Mouse (Mus musculus) liver, embryonic 14.5 days (tissue): Measurements from ENCODE around the gene Idi2. TPM values are rescaled to one million over a fixed set of nuclear protein-coding genes. Genes with fewer than 3 reads are reported as not detected.
A peak's percentile ranks its signal among the peaks of the same experiment; 100 is the strongest.

ENCODE experiments used
- ATAC-seq: fragments of 200-750 bp; cut with Nextera tagmentation; 2 replicates; pipeline ENCODE4 v1.8.0; 2017; ENCODE audit warnings: moderate number of reproducible peaks, mild to moderate bottlenecking, moderate library complexity; ENCODE audit not compliant: insufficient read depth
- DNase-seq, 3 experiments: peaks; one replicate each; pipeline ENCODE4 v3.0.0-alpha.2; 2012 to 2013; ENCODE audit warnings: low read depth in 3 of 3, low spot score in 3 of 3
- H3K27ac ChIP-seq: fragments of 300-500 bp; sonication (generic); 2 replicates; pipeline ENCODE4 v1.5.1; 2014; ENCODE audit warnings: moderate library complexity, mild to moderate bottlenecking, control low read depth, inconsistent platforms
- H3K27me3 ChIP-seq: fragments of 300-500 bp; sonication (generic); 2 replicates; pipeline ENCODE4 v1.6.1; 2014; ENCODE audit warnings: mild to moderate bottlenecking, low read length, moderate library complexity; ENCODE audit not compliant: control insufficient read depth, insufficient read depth
- H3K36me3 ChIP-seq: fragments of 300-500 bp; sonication (generic); replicated peaks from 2 replicates; pipeline ENCODE4 v1.6.1; 2014; ENCODE audit warnings: low read depth; ENCODE audit not compliant: control insufficient read depth, insufficient read depth
- H3K4me1 ChIP-seq, 2 experiments: fragments of 200-500 bp in 1 of 2; fragments of 300-500 bp in 1 of 2; sonication (generic) in 1 of 2; replicated peaks; 2 replicates each; pipeline ENCODE4 v1.6.1; 2012 to 2014; ENCODE audit warnings: antibody characterized with exemption in 1 of 2, inconsistent platforms in 1 of 2, low read length in 1 of 2; ENCODE audit not compliant: control insufficient read depth in 2 of 2, insufficient read depth in 2 of 2
- H3K4me2 ChIP-seq: fragments of 300-500 bp; sonication (generic); 2 replicates; pipeline ENCODE4 v1.6.1; 2014; ENCODE audit warnings: low read depth, mild to moderate bottlenecking, control low read depth, moderate library complexity
- H3K4me3 ChIP-seq, 2 experiments: fragments of 200-500 bp in 1 of 2; fragments of 300-500 bp in 1 of 2; sonication (generic) in 1 of 2; 2 replicates each; pipeline ENCODE4 v1.5.1; 2012 to 2014; ENCODE audit warnings: low read depth in 2 of 2, low read length in 2 of 2, mild to moderate bottlenecking in 2 of 2, control low read depth in 1 of 2, inconsistent platforms in 1 of 2, moderate library complexity in 1 of 2; ENCODE audit not compliant: insufficient read depth in 1 of 2
- H3K9ac ChIP-seq: fragments of 300-500 bp; sonication (generic); replicated peaks from 2 replicates; pipeline ENCODE4 v1.6.1; 2014; ENCODE audit warnings: mild to moderate bottlenecking, control low read depth, moderate library complexity
- H3K9me3 ChIP-seq: fragments of 300-500 bp; sonication (generic); 2 replicates; pipeline ENCODE4 v1.6.1; 2016; ENCODE audit warnings: low read length, mixed read lengths; ENCODE audit not compliant: control insufficient read depth
- CTCF ChIP-seq: IDR thresholded peaks from 2 replicates; pipeline ENCODE4 v1.5.1; 2016; ENCODE audit warnings: antibody characterized with exemption, low read depth, control low read depth
- EP300 ChIP-seq: IDR thresholded peaks from 2 replicates; pipeline ENCODE4 v1.6.1; 2016; ENCODE audit warnings: antibody characterized with exemption, low read depth
- WGBS: fragments of 180-500 bp; shearing (Covaris S2); extraction: QIAGEN DNeasy Blood & Tissue Kit; methylation state at CpG from one replicate; pipeline ENCODE4 v1.1.7; 2014; ENCODE audit not compliant: insufficient replicate concordance; 5-methylcytosine and 5-hydroxymethylcytosine counted together
- polyA plus RNA-seq, 2 experiments: library from polyadenylated mRNA; depleted of rRNA in 1 of 2; stranded (reverse) in 1 of 2; unstranded in 1 of 2; fragments of >200 nt; fragmentation: Nextera tagmentation in 1 of 2; extraction: Ambion mirVana in 1 of 2; gene quantifications; 2 replicates each; pipeline versions ENCODE4 v1.2.1 to v1.2.3; 2012 to 2014

Idi2 gene
- polyA plus RNA-seq, 2 experiments: not detected

GRCm38 (mm10) chr13:8965224-8965623, 12.6 kb downstream of the Idi2 start:
- Histone ChIP-seq H3K4me3 (no peak overlapping the region), H3K4me2 (no peak overlapping the region), H3K9me3 (no peaks in the 10 kb centered on the region), H3K4me1 (peaks cover 0 to 9% of the 10 kb centered on the region in 2 experiments; a peak in 2 of 4 replicates), H3K9ac (no peak overlapping the region), H3K36me3 (peaks cover 3% of the 10 kb centered on the region; the same call in 1 of the 2 replicates), H3K27ac (no peak overlapping the region), H3K27me3 (no peaks in the 10 kb centered on the region)
- TF ChIP-seq CTCF: no peak
- no peak for TF ChIP-seq EP300
- 21% methylated on average over 5 of the region's 5 CpGs for WGBS
- peak; percentile 69; the same call in 1 of the 2 replicates for ATAC-seq
- peak; percentile 12 to 56 (median 14) for DNase-seq

GRCm38 (mm10) chr13:8967742-8968141, 15.1 kb downstream of the Idi2 start:
- TF ChIP-seq CTCF (no peak), EP300 (no peak)
- 50% methylated on average over 8 of the region's 8 CpGs for WGBS
- DNase-seq: no peak

GRCm38 (mm10) chr13:8972369-8972768, 19.7 kb downstream of the Idi2 start:
- TF ChIP-seq CTCF: 0 out of 2 replicates have a peak, but pooled peaks have one; percentile 6
- TF ChIP-seq EP300: no peak
- no peak overlapping the region for H3K9ac ChIP-seq
- H3K4me2 ChIP-seq: no peak overlapping the region
- no peak for DNase-seq
- H3K4me1 ChIP-seq: no peaks in the 10 kb centered on the region
- no peaks in the 10 kb centered on the region for H3K9me3 ChIP-seq
- H3K27me3 ChIP-seq: no peaks in the 10 kb centered on the region
- H3K27ac ChIP-seq: no peak overlapping the region
- ATAC-seq: no peak
- H3K36me3 ChIP-seq: peaks cover 57% of the 10 kb centered on the region
- H3K4me3 ChIP-seq: no peak overlapping the region

More at GRCm38 (mm10) chr13:8967742-8968141, 15.1 kb downstream of the Idi2 start:
- Histone ChIP-seq H3K4me2 (no peak overlapping the region), H3K4me1 (peaks cover 0 to 8% of the 10 kb centered on the region in 2 experiments; a peak in 2 of 4 replicates), H3K9ac (no peak overlapping the region), H3K27ac (no peak overlapping the region), H3K4me3 (no peak overlapping the region), H3K9me3 (no peaks in the 10 kb centered on the region), H3K36me3 (peaks cover 14% of the 10 kb centered on the region), H3K27me3 (no peaks in the 10 kb centered on the region)
- ATAC-seq: no peak

- DNase-seq: no peak
- Histone ChIP-seq H3K4me2 (no peak overlapping the region), H3K27ac (no peak overlapping the region), H3K9ac (no peak overlapping the region), H3K9me3 (no peaks in the 10 kb centered on the region), H3K36me3 (peaks cover 61% of the 10 kb centered on the region), H3K4me1 (no peaks in the 10 kb centered on the region), H3K4me3 (no peak overlapping the region), H3K27me3 (no peaks in the 10 kb centered on the region)
- ATAC-seq: no peak
- TF ChIP-seq EP300 (no peak), CTCF (no peak)
- WGBS: 51% methylated on average over 3 of the region's 3 CpGs
These were observed 20.3 kb downstream of the Idi2 start for GRCm38 (mm10) chr13:8972972-8973371.

- 75% methylated on average over 6 of the region's 6 CpGs for WGBS
- H3K9ac ChIP-seq: no peak overlapping the region
- no peak overlapping the region for H3K4me3 ChIP-seq
- H3K4me1 ChIP-seq: peaks cover 14 to 16% of the 10 kb centered on the region in 2 experiments
- no peak overlapping the region for H3K27ac ChIP-seq
- no peaks in the 10 kb centered on the region for H3K9me3 ChIP-seq
- peaks cover 33% of the 10 kb centered on the region for H3K36me3 ChIP-seq
- TF ChIP-seq EP300 (no peak), CTCF (no peak)
- H3K27me3 ChIP-seq: no peaks in the 10 kb centered on the region
- DNase-seq (no peak), ATAC-seq (no peak)
- no peak overlapping the region for H3K4me2 ChIP-seq
These were observed 39.6 kb downstream of the Idi2 start for GRCm38 (mm10) chr13:8992231-8992630.
